Mouse (Mus musculus) G1E (cell line): ENCODE results near the gene Tsg101.

Source experiments
- CTCF ChIP-seq: IDR thresholded peaks from 2 replicates; pipeline ENCODE4 v1.5.1; 2012; ENCODE audit warnings: low read depth, low read length, inconsistent platforms, mixed read lengths
- GATA1 ChIP-seq: IDR thresholded peaks from 2 replicates; pipeline ENCODE4 v1.6.1; 2012; ENCODE audit warnings: borderline replicate concordance, low read length, inconsistent platforms, mixed read lengths
- POLR2AphosphoS5 ChIP-seq: IDR thresholded peaks from 2 replicates; pipeline ENCODE4 v1.6.1; 2012; ENCODE audit warnings: low read depth, low read length, inconsistent platforms; ENCODE audit not compliant: insufficient replicate concordance
- TAL1 ChIP-seq: conservative IDR thresholded peaks from 2 replicates; pipeline ENCODE4 v1.6.1; 2012; ENCODE audit warnings: low read depth, low read length, inconsistent platforms, mixed read lengths

DNA sequence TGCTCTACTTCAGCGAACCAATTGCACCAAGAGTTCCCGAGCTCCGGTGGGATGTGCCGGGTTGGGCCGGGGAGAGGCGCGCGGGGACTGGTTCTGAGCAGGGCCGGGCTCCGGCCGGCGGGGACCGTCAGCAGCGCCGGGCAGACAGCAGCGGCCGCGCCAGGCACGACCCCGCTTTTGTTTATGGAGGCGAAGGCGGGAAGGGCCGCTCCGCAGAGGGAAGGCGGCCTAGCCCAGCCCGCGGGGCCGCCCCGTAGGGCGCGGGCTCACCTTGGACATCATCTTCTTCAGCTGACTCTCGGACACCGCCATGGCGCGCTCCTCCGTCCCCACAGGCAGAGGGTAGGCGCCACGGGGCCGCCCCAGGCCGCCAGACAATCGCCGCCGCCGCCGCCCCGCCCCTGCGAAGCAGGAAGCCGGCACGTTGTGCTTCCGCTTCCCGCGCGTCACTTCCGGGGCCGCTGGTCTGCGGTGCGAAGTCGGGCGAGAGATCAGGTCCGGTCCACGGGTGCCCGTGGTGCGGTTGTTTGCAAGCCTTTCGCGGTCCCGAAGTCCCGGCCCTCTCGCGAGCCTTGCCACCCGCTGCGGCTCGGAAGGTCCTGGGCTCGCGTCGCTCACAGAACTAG, at the start of gene Tsg101:
- TF ChIP-seq CTCF (no peak), TAL1 (no peak), GATA1 (no peak), POLR2AphosphoS5 (no peak)
